ENCODE assay signal across 8 mouse cellular contexts in the genomic region with DNA sequence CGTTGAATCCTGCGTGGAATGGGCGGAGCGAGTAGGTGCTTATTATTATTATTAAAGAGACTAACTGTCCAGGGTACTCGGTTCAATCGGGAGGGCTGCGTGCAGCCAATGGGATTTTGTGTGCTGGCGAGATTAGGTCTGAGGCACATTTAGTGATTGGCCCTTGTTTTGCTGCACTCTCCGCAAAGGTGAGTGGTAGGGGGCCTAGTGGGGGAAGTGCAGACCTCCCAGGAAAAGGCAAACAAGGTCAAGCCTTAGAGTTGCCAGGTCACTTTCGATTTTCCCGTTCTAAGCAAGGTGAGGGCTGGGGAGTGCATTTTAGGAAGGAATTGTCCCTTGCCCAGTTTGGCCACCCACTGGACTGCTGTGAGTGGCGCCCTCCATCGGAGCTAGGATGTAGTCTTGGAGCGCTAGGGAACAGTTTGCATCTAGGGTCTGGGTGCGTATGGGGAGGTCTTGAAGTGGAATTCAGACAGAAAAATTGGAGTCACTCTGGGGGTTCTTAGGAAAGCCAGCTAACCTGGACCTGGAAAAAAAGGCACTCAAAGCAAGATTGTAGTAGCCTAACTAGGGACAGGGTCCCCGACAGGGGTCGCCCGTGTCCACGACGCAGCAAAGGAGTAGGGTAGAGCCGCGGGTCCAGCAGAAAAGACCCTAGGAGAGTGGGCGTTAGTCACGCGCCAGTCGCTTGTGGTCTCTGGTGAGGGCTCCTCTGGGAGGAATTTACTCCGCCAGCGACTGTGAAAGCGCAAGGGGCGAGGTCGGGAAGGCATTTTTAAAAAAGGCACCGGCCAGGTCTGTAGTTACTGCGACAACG. TPM values are rescaled to one million over a fixed set of nuclear protein-coding genes. Genes with fewer than 3 reads are reported as not detected.
DNase-seq lines count a peak whose midpoint lies in the region; ATAC-seq and TF ChIP-seq lines count a peak whose summit lies in the region.

No protein-coding gene starts in this region.

- TF ChIP-seq CTCF in stomach, postnatal 0 days (IDR thresholded peaks at IDR 0.05; ENCODE audit: low read depth), result peak; percentile 72

- H3K4me1 ChIP-seq in heart, embryonic 12.5 days (replicated peaks), result peaks cover 18% of the 10 kb centered on the region
- peaks cover 9% of the 10 kb centered on the region; the same call in 1 of the 2 replicates for H3K4me1 ChIP-seq in stomach, postnatal 0 days (replicated peaks; ENCODE audit: control insufficient read depth, insufficient read depth)

- peak; percentile 11 for DNase-seq in adrenal gland, adult 2 months
- no peak for DNase-seq in adrenal gland, adult 8-10 months
- peak; percentile 11 to 39 for DNase-seq in right cerebral cortex, adult 2 months (ENCODE audit: low spot score in 2 of 2)
- DNase-seq in right cerebral cortex, adult 18-20 months, result no peak
- DNase-seq in kidney, postnatal 4 days, result peak; percentile 74 to 79
- peak; percentile 75 for DNase-seq in mesoderm, embryonic 11.5 days (ENCODE audit: low read depth, low spot score)
- DNase-seq in stomach, postnatal 0 days (ENCODE audit: low spot score), result peak; percentile 37

- peak; percentile 49; the same call in 1 of the 2 replicates for ATAC-seq in heart, embryonic 12.5 days (ENCODE audit: insufficient number of reproducible peaks, low FRiP score)
- ATAC-seq in stomach, postnatal 0 days (ENCODE audit: low FRiP score, low TSS enrichment), result no peak

- H3K4me3 ChIP-seq in heart, embryonic 12.5 days, result peak overlapping the region; percentile 65
- H3K4me3 ChIP-seq in stomach, postnatal 0 days (ENCODE audit: low read depth, low read length), result peak overlapping the region; percentile 61

- WGBS in heart, embryonic 12.5 days, result under 1% methylated on average over 34 of the region's 34 CpGs
- WGBS in stomach, postnatal 0 days, result 1% methylated on average over 34 of the region's 34 CpGs

- no peaks in the 10 kb centered on the region for H3K9me3 ChIP-seq in heart, embryonic 12.5 days (replicated peaks)
- H3K9me3 ChIP-seq in stomach, postnatal 0 days (ENCODE audit: control insufficient read depth, low read length), result no peaks in the 10 kb centered on the region

- peaks cover 61% of the 10 kb centered on the region for H3K27me3 ChIP-seq in heart, embryonic 12.5 days (replicated peaks)
- H3K27me3 ChIP-seq in stomach, postnatal 0 days (ENCODE audit: control insufficient read depth, insufficient read depth, low read length), result peaks cover 19% of the 10 kb centered on the region; the same call in 1 of the 2 replicates

- no peaks in the 10 kb centered on the region for H3K36me3 ChIP-seq in heart, embryonic 12.5 days
- H3K36me3 ChIP-seq in stomach, postnatal 0 days (ENCODE audit: control insufficient read depth, insufficient read depth, low read length), result no peaks in the 10 kb centered on the region

- peak overlapping the region; percentile 64 for H3K9ac ChIP-seq in heart, embryonic 12.5 days
- H3K9ac ChIP-seq in stomach, postnatal 0 days (ENCODE audit: low read length), result peak overlapping the region; percentile 52

- peak overlapping the region; percentile 100 for H3K4me2 ChIP-seq in heart, embryonic 12.5 days
- peak overlapping the region; percentile 97 for H3K4me2 ChIP-seq in stomach, postnatal 0 days (replicated peaks; ENCODE audit: low read depth)

- no peak for TF ChIP-seq EP300 in stomach, postnatal 0 days (optimal IDR thresholded peaks at IDR 0.05)

- H3K27ac ChIP-seq in heart, embryonic 12.5 days (ENCODE audit: poor library complexity, severe bottlenecking), result no peak overlapping the region
- H3K27ac ChIP-seq in stomach, postnatal 0 days (replicated peaks), result no peak overlapping the region

RNA-seq across cellular contexts. Expression of gene Sfmbt2, which starts 4.1 kb away (rescaled TPM):
- under 1 TPM; 0.43 to 0.83 TPM for total RNA-seq in adrenal gland, adult 2 months (2021)
- 0.09 and 0.10 TPM in 2 replicates for polyA plus RNA-seq in adrenal gland, adult 2 months (2012; rRNA removed)
- total RNA-seq in adrenal gland, adult 8-10 months (2022), result 1 to 10 TPM in 1 of 4 experiments, under 1 TPM in 3; 0.58 to 1.1 (median 0.78) TPM
- 2.0 and 2.6 TPM in 2 replicates for polyA plus RNA-seq in heart, embryonic 12.5 days (2016; fragmentation: Nextera tagmentation; extraction: Ambion mirVana)
- 0.63 and 0.65 TPM in 2 replicates for polyA plus RNA-seq in stomach, postnatal 0 days (2015; fragmentation: Nextera tagmentation; extraction: Ambion mirVana)

Comparison
In these comparisons a context has a peak if more than half of its experiments do, and no peak if none do; other contexts are left out.
1. DNase-seq: peak in adrenal gland, adult 2 months (single experiment), right cerebral cortex, adult 2 months (2 of 2), kidney, postnatal 4 days (2 of 2), mesoderm, embryonic 11.5 days (single experiment) and stomach, postnatal 0 days (single experiment); none in adrenal gland, adult 8-10 months (single experiment) and right cerebral cortex, adult 18-20 months (single experiment).